Mouse (Mus musculus) cerebellum, adult 2 months (tissue): ENCODE data around the gene Carmil1. TPM values are rescaled to one million over a fixed set of nuclear protein-coding genes. Genes with fewer than 3 reads are reported as not detected.

ENCODE experiments used
- DNase-seq, 2 experiments: peaks; one replicate each; pipeline ENCODE4 v3.0.0; 2021
- H3K27ac ChIP-seq: fragments of 200-500 bp; 2 replicates; pipeline ENCODE4 v1.5.1; 2012; ENCODE audit warnings: low read length, control low read depth, inconsistent platforms; ENCODE audit not compliant: insufficient read depth
- H3K27me3 ChIP-seq: fragments of 200-500 bp; 2 replicates; pipeline ENCODE4 v1.6.1; 2012; ENCODE audit warnings: inconsistent platforms, mild to moderate bottlenecking, low read length, moderate library complexity; ENCODE audit not compliant: control insufficient read depth, insufficient read depth
- H3K4me1 ChIP-seq: fragments of 200-500 bp; 2 replicates; pipeline ENCODE4 v1.6.1; 2011; ENCODE audit warnings: low read length; ENCODE audit not compliant: control insufficient read depth, insufficient read depth
- H3K4me3 ChIP-seq: fragments of 200-500 bp; replicated peaks from 2 replicates; pipeline ENCODE3; 2011; ENCODE audit warnings: mild to moderate bottlenecking, low read depth, low read length, control low read depth; ENCODE audit not compliant: insufficient read depth
- CTCF ChIP-seq: fragments of 200-500 bp; IDR thresholded peaks from 2 replicates; pipeline ENCODE4 v1.5.1; 2011; ENCODE audit warnings: low read depth, mild to moderate bottlenecking, control low read depth, low read length, moderate library complexity, borderline replicate concordance; ENCODE audit not compliant: insufficient read depth
- POLR2A ChIP-seq: fragments of 200-500 bp; IDR thresholded peaks from 2 replicates; pipeline ENCODE4 v1.6.1; 2011; ENCODE audit warnings: low read length, control low read depth, borderline replicate concordance; ENCODE audit not compliant: insufficient read depth
- WGBS: fragments of 180-500 bp; shearing (Covaris S2); methylation state at CpG from one replicate; pipeline ENCODE4 v1.1.7; 2018; 5-methylcytosine and 5-hydroxymethylcytosine counted together
- polyA plus RNA-seq: library from polyadenylated mRNA; depleted of rRNA; stranded (reverse); fragments of >200 nt; gene quantifications from 2 replicates; pipeline ENCODE4 v1.2.3, GENCODE M21; 2012

The Carmil1 gene
- polyA plus RNA-seq, 1 experiment: 24.8 TPM

DNA sequence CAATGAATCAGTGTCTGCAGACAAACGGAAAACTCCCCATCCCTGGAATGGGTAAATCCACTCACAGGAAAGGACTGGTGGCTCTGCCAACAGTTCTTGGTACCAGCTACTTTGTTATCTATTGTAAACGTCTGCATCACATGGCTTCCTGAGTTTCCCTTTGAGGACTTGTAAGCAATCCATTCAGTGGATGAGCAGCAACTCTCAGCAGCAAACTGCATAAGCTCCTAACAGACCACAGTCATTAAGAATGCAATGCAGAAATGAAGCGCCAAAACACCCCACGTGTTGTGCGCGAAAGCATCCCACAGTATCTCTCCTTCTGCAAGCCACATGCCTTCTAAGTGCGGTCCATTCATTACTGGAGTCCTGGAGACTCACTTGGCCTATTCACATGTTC lies 128.0 kb downstream of the Carmil1 start:
- Histone ChIP-seq H3K27ac (no peak overlapping the region), H3K4me1 (peaks cover 6% of the 10 kb centered on the region; the same call in 1 of the 2 replicates), H3K4me3 (no peak overlapping the region), H3K27me3 (no peaks in the 10 kb centered on the region)
- 85% methylated on average over 7 of the region's 7 CpGs for WGBS
- TF ChIP-seq POLR2A (no peak), CTCF (no peak)
- no peak for DNase-seq

- Histone ChIP-seq H3K27me3 (no peaks in the 10 kb centered on the region), H3K4me3 (no peak overlapping the region), H3K4me1 (peaks cover 6% of the 10 kb centered on the region; the same call in 1 of the 2 replicates), H3K27ac (no peak overlapping the region)
- TF ChIP-seq POLR2A: no peak
- no peak for TF ChIP-seq CTCF
- no peak for DNase-seq
- 59% methylated on average over 6 of the region's 6 CpGs for WGBS
These were observed 129.3 kb downstream of the Carmil1 start for GRCm38 (mm10) chr13:24151335-24151734.

DNA sequence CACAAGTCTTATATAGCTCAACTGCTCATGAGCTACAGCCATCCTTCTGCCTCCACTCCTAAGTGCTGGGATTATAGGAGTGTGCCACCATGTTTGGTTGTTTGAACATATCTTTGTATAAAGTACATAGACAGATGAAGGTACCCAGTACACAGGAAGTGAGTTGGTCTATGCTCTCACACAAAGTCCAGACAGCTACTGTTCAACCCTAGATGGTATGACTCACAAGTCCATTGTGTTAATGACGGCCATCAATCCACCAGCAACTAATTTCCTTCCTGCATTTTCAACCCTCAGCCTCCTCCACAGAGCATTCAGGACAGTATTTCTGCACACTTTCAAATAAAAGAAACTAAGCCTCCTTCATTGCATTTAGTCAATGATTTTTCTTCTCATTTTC lies 132.0 kb downstream of the Carmil1 start:
- H3K4me1 ChIP-seq: peaks cover 3% of the 10 kb centered on the region
- 98% methylated on average over 1 of the region's 1 CpGs for WGBS
- no peak for DNase-seq
- no peaks in the 10 kb centered on the region for H3K27me3 ChIP-seq
- no peak overlapping the region for H3K27ac ChIP-seq
- no peak overlapping the region for H3K4me3 ChIP-seq
- no peak for TF ChIP-seq CTCF
- TF ChIP-seq POLR2A: no peak

DNA sequence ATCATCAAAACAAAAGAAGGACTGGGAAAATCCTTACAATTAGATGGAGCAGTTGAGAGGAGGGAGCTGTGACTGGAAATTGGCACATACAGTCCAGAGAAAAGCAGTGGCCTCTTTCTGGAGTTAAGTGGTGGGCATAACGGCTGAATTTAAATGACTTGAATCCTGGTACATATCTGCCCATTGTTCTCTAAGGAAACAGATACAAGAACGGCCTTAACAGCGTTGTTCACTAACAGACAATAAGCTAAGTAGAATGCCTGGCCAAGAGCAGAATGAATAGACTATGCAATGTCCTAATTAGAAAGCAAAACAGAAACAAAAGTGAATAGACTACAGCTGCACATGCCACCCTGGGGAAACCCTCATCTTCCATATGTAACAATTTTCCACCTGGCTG lies 133.6 kb downstream of the Carmil1 start:
- WGBS: 82% methylated on average over 3 of the region's 3 CpGs

GRCm38 (mm10) chr13:24146541-24146940 lies 134.1 kb downstream of the Carmil1 start:
- Histone ChIP-seq H3K4me3 (no peak overlapping the region), H3K27ac (no peak overlapping the region), H3K4me1 (peaks cover 3% of the 10 kb centered on the region), H3K27me3 (no peaks in the 10 kb centered on the region)
- TF ChIP-seq CTCF (no peak), POLR2A (no peak)
- no peak for DNase-seq
- 87% methylated on average over 5 of the region's 5 CpGs for WGBS

More for the DNA sequence above, 133.6 kb downstream of the Carmil1 start:
- H3K27ac ChIP-seq: no peak overlapping the region
- peaks cover 3% of the 10 kb centered on the region for H3K4me1 ChIP-seq
- no peak overlapping the region for H3K4me3 ChIP-seq
- TF ChIP-seq CTCF: no peak
- no peak for TF ChIP-seq POLR2A
- no peak for DNase-seq
- no peaks in the 10 kb centered on the region for H3K27me3 ChIP-seq

- 72% methylated on average over 4 of the region's 4 CpGs for WGBS
These were observed 135.7 kb downstream of the Carmil1 start for GRCm38 (mm10) chr13:24144858-24145257.

DNA sequence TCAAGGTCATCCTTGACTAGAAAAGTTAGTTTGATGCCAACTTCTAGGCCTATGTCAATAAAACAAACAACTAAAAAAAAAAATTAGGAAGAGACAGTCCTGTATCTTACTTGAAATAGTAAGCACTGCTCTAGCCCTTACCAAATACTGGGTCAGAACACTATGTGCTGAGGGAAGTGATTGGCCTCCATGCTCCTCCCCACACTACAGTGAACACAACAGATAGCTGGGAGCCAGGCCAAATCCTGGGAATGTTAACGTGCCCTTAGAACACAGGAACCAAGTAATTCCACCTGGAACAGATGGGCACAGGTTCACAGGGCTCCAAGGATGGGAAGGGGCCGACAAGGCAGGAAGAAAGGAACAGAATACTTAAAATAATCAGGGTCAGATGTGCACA lies 136.5 kb downstream of the Carmil1 start:
- DNase-seq: peak; percentile 22 to 34
- TF ChIP-seq POLR2A (no peak), CTCF (no peak)
- no peak overlapping the region for H3K4me3 ChIP-seq
- H3K27ac ChIP-seq: no peak overlapping the region
- no peaks in the 10 kb centered on the region for H3K27me3 ChIP-seq
- peaks cover 3% of the 10 kb centered on the region for H3K4me1 ChIP-seq
- WGBS: 7% methylated on average over 2 of the region's 2 CpGs

More at GRCm38 (mm10) chr13:24144858-24145257, 135.7 kb downstream of the Carmil1 start:
- TF ChIP-seq CTCF (no peak), POLR2A (no peak)
- no peaks in the 10 kb centered on the region for H3K27me3 ChIP-seq
- no peak overlapping the region for H3K27ac ChIP-seq
- no peak overlapping the region for H3K4me3 ChIP-seq
- no peak for DNase-seq
- peaks cover 3% of the 10 kb centered on the region for H3K4me1 ChIP-seq

GRCm38 (mm10) chr13:24136836-24137235 lies 143.8 kb downstream of the Carmil1 start:
- no peak for TF ChIP-seq POLR2A
- no peak for TF ChIP-seq CTCF
- Histone ChIP-seq H3K27ac (no peak overlapping the region), H3K4me3 (no peak overlapping the region), H3K4me1 (no peaks in the 10 kb centered on the region), H3K27me3 (no peaks in the 10 kb centered on the region)
- 95% methylated on average over 5 of the region's 5 CpGs for WGBS
- DNase-seq: no peak
